Mouse (Mus musculus): ENCODE results near the gene Chmp1a. TPM values are rescaled to one million over a fixed set of nuclear protein-coding genes. Genes with fewer than 3 reads are reported as not detected.

Gene Chmp1a
- polyA plus RNA-seq, 2 experiments = 93.6 to 128 TPM

DNA sequence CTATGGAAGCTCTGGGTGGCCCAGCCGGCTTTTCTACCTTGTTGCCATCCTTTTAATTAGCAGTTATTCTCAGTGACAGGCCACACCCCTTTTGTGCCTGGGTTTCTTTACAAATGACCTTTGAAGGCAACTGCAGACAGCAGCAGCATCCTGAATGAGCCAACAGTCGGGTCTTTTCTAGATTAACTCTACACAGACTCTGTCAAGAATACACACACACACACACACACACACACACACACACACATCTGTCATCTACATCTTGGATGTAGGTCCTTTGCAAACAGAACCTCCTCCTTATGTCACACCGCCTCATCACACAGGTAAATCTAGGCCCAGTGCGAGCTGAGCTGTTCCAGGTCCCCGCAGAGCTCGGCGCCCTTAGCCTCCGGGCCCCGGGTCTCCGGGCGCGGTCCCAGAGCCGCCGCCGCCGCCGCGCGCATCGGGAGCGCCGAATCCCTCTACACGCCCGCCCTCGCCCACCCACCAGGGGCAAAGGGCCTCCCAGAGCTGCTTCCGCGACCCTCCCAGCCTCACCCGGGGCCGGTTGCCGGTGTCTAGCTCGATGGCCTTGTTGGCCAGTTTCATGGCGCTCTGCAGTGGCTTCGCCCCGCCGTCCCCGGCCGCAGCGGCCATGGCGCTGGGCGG lies 41.0 kb upstream of the Chmp1a start:
- WGBS = 3% methylated on average over 34 of the region's 40 CpGs
- no peak for DNase-seq (ENCODE audit: low spot score)

DNA sequence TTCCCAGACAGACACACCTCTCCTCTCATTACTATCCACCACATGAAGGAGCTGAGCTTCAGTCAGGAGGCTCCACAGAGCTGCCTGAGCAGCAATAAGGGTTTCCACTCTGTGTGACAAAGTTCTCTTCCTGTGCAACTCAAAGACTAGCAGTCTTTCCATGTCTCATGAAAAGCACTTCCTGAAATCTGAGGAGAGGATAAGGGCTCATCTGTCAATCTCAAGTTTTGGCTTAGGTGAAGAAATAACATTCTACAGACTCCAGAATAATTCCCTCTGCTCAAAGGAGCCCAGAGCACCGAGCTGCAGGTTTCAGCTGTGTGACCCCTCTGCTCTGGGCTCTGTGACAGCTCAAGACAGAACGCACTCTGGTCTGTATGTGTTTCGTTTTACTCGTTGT lies 40.4 kb upstream of the Chmp1a start:
- peaks cover 60% of the 10 kb centered on the region for H3K36me3 ChIP-seq (ENCODE audit: control insufficient read depth, insufficient read depth, low read length)
- WGBS = 40% methylated on average over 4 of the region's 4 CpGs

More for the DNA sequence above, 41.0 kb upstream of the Chmp1a start:
- ATAC-seq (ENCODE audit: low FRiP score, low read depth) = peak; percentile 58
- Histone ChIP-seq H3K27ac (replicated peaks; ENCODE audit: low read depth, low read length) (peak overlapping the region; percentile 78), H3K36me3 (ENCODE audit: control insufficient read depth, insufficient read depth, low read length) (peaks cover 60% of the 10 kb centered on the region), H3K27me3 (ENCODE audit: control insufficient read depth, insufficient read depth, low read length) (no peaks in the 10 kb centered on the region), H3K9ac (ENCODE audit: low read depth, low read length, severe bottlenecking) (peak overlapping the region; percentile 94), H3K4me3 (replicated peaks; ENCODE audit: low read length) (peak overlapping the region; percentile 83), H3K4me1 (ENCODE audit: control insufficient read depth, insufficient read depth, low read length) (peaks cover 19% of the 10 kb centered on the region), H3K9me3 (ENCODE audit: control insufficient read depth, low read length) (no peaks in the 10 kb centered on the region), H3K4me2 (replicated peaks; ENCODE audit: low read depth, low read length, severe bottlenecking) (peak overlapping the region; percentile 72)
- peak; percentile 61; the same call in 1 of the 2 replicates for TF ChIP-seq POLR2A (IDR thresholded peaks at IDR 0.05; ENCODE audit: borderline replicate concordance, extremely low read depth, insufficient read depth, insufficient read length)

DNA sequence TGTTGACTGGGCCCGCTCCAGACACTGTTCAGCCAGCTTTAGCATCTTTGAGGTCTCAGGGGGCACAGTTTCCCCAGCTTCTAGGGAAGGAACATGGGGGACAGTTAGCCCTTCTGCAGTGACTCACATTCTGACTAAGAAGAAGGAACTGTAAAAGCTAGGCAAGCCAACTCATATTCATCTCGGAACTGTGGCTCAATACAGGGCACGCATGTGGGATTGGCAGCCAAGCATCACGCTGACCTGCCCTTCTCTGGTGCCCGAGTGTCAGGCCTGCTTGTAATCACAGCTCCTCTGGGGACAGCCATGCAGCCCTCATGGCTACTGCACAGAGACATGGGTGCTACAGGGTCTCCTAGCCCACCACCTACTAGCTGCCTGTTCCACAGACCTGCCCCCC lies 38.4 kb upstream of the Chmp1a start:
- ATAC-seq (ENCODE audit: low FRiP score, low read depth) (no peak), DNase-seq (ENCODE audit: low spot score) (no peak)
- Histone ChIP-seq H3K27me3 (ENCODE audit: control insufficient read depth, insufficient read depth, low read length) (no peaks in the 10 kb centered on the region), H3K9ac (ENCODE audit: low read depth, low read length, severe bottlenecking) (no peak overlapping the region), H3K9me3 (ENCODE audit: control insufficient read depth, low read length) (no peaks in the 10 kb centered on the region), H3K36me3 (ENCODE audit: control insufficient read depth, insufficient read depth, low read length) (peaks cover 61% of the 10 kb centered on the region), H3K4me1 (ENCODE audit: control insufficient read depth, insufficient read depth, low read length) (peaks cover 19% of the 10 kb centered on the region), H3K4me3 (replicated peaks; ENCODE audit: low read length) (no peak overlapping the region), H3K4me2 (replicated peaks; ENCODE audit: low read depth, low read length, severe bottlenecking) (no peak overlapping the region), H3K27ac (replicated peaks; ENCODE audit: low read depth, low read length) (no peak overlapping the region)
- WGBS = 95% methylated on average over 5 of the region's 5 CpGs
- no peak for TF ChIP-seq POLR2A (IDR thresholded peaks at IDR 0.05; ENCODE audit: borderline replicate concordance, extremely low read depth, insufficient read depth, insufficient read length)

More for the DNA sequence above, 40.4 kb upstream of the Chmp1a start:
- DNase-seq (ENCODE audit: low spot score) (no peak), ATAC-seq (ENCODE audit: low FRiP score, low read depth) (no peak)
- Histone ChIP-seq H3K4me2 (replicated peaks; ENCODE audit: low read depth, low read length, severe bottlenecking) (peak overlapping the region; percentile 72), H3K9me3 (ENCODE audit: control insufficient read depth, low read length) (no peaks in the 10 kb centered on the region), H3K27ac (replicated peaks; ENCODE audit: low read depth, low read length) (no peak overlapping the region), H3K4me1 (ENCODE audit: control insufficient read depth, insufficient read depth, low read length) (peaks cover 19% of the 10 kb centered on the region), H3K27me3 (ENCODE audit: control insufficient read depth, insufficient read depth, low read length) (no peaks in the 10 kb centered on the region), H3K9ac (ENCODE audit: low read depth, low read length, severe bottlenecking) (peak overlapping the region; percentile 94), H3K4me3 (replicated peaks; ENCODE audit: low read length) (peak overlapping the region; percentile 83)
- no peak for TF ChIP-seq POLR2A (IDR thresholded peaks at IDR 0.05; ENCODE audit: borderline replicate concordance, extremely low read depth, insufficient read depth, insufficient read length)

DNA sequence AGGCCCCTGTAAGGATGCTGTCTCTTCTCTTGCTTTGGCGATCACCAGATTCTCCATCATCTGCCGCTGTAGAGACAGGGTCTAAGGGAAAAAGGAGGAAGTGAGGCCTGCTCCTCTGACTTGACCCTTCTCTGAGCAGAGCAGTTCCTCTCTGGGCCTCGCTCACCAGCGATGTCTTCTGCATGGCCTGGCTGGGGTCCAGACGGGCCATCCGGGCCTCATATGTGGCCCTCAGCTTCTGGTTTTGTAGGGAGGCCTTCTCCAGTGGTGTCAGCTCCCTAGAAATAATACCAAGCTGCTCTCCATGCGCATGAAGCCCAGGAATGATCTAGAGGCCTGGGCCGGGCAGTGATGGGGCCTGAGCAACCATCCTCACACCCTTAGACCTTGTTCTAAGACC lies 36.0 kb upstream of the Chmp1a start:
- H3K4me1 ChIP-seq (ENCODE audit: control insufficient read depth, insufficient read depth, low read length) = peaks cover 10% of the 10 kb centered on the region
- H3K27ac ChIP-seq (replicated peaks; ENCODE audit: low read depth, low read length) = no peak overlapping the region
- peaks cover 79% of the 10 kb centered on the region for H3K36me3 ChIP-seq (ENCODE audit: control insufficient read depth, insufficient read depth, low read length)
- H3K27me3 ChIP-seq (ENCODE audit: control insufficient read depth, insufficient read depth, low read length) = no peaks in the 10 kb centered on the region
- no peak overlapping the region for H3K4me2 ChIP-seq (replicated peaks; ENCODE audit: low read depth, low read length, severe bottlenecking)
- no peak overlapping the region for H3K4me3 ChIP-seq (replicated peaks; ENCODE audit: low read length)
- H3K9ac ChIP-seq (ENCODE audit: low read depth, low read length, severe bottlenecking) = no peak overlapping the region
- WGBS = 89% methylated on average over 8 of the region's 8 CpGs
- DNase-seq (ENCODE audit: low spot score) = no peak
- H3K9me3 ChIP-seq (ENCODE audit: control insufficient read depth, low read length) = no peaks in the 10 kb centered on the region
- no peak for ATAC-seq (ENCODE audit: low FRiP score, low read depth)
- TF ChIP-seq POLR2A (IDR thresholded peaks at IDR 0.05; ENCODE audit: borderline replicate concordance, extremely low read depth, insufficient read depth, insufficient read length) = no peak

DNA sequence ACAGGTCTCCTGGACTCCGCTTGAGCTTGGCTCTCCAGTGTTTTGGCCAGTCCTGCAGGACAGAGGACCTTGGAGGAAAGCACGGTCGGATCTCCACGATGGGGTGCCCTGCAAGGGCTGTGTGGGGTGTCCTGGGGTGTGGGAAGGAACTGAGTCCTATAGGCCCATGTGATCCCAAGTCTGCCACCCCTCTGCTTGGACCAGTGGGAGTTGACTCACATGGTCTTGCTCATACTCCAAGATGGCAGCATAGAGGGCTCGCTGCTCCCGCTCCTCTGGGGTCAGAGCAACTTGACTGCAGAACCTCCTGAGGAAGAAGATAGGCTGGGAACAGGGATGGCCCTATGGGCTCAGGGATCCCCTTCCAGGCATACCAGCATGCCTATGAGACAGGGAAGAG lies 35.2 kb upstream of the Chmp1a start:
- H3K36me3 ChIP-seq (ENCODE audit: control insufficient read depth, insufficient read depth, low read length) = peaks cover 87% of the 10 kb centered on the region
- DNase-seq (ENCODE audit: low spot score) (no peak), ATAC-seq (ENCODE audit: low FRiP score, low read depth) (no peak)
- H3K9me3 ChIP-seq (ENCODE audit: control insufficient read depth, low read length) = no peaks in the 10 kb centered on the region
- TF ChIP-seq POLR2A (IDR thresholded peaks at IDR 0.05; ENCODE audit: borderline replicate concordance, extremely low read depth, insufficient read depth, insufficient read length) = no peak
- no peak overlapping the region for H3K4me2 ChIP-seq (replicated peaks; ENCODE audit: low read depth, low read length, severe bottlenecking)
- no peak overlapping the region for H3K9ac ChIP-seq (ENCODE audit: low read depth, low read length, severe bottlenecking)
- H3K4me3 ChIP-seq (replicated peaks; ENCODE audit: low read length) = no peak overlapping the region
- no peak overlapping the region for H3K27ac ChIP-seq (replicated peaks; ENCODE audit: low read depth, low read length)
- 96% methylated on average over 6 of the region's 6 CpGs for WGBS
- H3K27me3 ChIP-seq (ENCODE audit: control insufficient read depth, insufficient read depth, low read length) = no peaks in the 10 kb centered on the region
- peaks cover 3% of the 10 kb centered on the region; the same call in 1 of the 2 replicates for H3K4me1 ChIP-seq (ENCODE audit: control insufficient read depth, insufficient read depth, low read length)
